Mouse (Mus musculus): ENCODE results near the gene Exph5.

Exph5 gene

DNA sequence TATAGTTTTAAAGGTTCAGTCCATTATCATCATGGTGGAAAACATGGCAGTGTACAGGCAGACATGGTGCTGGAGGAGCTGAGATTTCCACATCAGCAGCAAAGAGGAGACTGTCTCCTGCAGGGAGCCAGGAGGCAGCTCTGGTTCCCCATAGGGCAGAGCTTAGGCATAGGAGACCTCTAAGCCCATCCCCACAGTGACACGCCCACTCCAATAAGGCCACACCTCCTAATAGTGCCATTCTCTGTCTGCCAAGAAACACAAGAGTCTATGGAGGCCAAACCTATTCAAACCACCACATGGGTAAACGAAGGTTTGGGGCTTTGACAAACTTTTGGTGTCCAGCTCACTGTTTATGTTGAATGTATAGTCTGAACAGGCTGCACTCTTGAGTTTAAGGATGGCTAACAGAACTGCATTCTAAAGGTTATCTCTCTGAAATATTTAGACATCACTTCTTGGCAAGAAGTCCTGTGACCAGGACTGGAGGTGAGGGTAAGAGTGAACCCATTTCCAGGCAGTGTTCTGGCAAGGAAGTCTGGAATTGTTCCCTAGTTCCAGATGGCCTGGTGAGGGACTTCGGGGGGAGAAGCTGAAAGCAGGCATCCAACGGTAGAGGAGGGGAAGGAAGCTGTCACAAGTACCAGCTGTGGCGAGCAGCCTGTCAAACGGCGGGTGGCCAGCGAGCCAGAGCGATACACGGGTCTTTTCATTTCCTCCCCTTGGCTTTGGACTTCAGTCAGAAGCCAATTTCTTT lies 19.6 kb downstream of the Exph5 start:
- no peak for DNase-seq (ENCODE audit: low read depth in 2 of 2, low spot score in 2 of 2)

GRCm38 (mm10) chr9:53321683-53322082 lies 20.2 kb downstream of the Exph5 start:
- DNase-seq (ENCODE audit: low read depth in 2 of 2, low spot score in 2 of 2), result no peak

DNA sequence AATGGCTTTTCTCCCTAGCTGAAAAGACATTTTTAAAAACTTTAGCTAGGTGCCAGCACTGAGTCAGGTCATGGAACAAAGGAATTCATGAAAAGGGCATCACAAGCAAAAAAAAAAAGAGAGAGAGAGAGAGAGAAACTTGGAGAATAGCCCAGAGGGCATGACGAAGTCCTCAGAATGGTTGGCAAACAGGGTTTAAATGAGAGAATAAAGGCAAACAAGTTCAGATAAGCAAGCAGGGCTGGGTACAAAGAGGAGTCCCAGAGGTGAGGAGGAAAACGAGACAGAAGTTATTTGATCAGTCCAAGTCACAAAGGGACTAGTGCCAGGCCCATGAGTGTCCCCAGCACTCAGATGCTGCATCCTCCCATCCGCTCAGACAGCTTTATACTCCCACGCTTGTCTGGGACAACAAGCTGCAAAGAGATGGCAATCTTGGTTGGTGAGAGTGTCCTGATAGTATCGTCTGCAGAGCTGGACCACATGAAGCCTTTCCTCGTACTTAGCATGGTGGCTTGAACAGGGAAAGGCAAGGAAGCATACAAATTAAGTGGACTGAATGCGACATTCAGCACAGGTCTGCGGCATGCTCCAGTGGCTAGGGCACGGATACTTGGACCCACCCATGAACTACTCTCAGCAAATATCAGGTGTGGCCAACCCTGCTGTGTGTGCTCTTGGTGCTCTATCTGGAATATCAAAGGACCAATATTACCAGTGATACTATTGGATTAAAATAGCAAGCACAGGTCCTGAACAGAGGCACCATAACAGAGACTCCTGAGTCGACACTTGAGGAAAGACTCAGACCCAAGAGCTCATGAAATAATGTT lies 22.2 kb downstream of the Exph5 start:
- DNase-seq (ENCODE audit: low read depth in 2 of 2, low spot score in 2 of 2), result no peak

GRCm38 (mm10) chr9:53325363-53326090 lies 24.1 kb downstream of the Exph5 start:
- no peak for DNase-seq (ENCODE audit: low read depth in 2 of 2, low spot score in 2 of 2)

- DNase-seq (ENCODE audit: low read depth in 2 of 2, low spot score in 2 of 2), result no peak
Measured at GRCm38 (mm10) chr9:53328203-53328602, 26.7 kb downstream of the Exph5 start.

GRCm38 (mm10) chr9:53329301-53330206 lies 28.1 kb downstream of the Exph5 start:
- no peak for DNase-seq (ENCODE audit: low read depth in 2 of 2, low spot score in 2 of 2)

DNA sequence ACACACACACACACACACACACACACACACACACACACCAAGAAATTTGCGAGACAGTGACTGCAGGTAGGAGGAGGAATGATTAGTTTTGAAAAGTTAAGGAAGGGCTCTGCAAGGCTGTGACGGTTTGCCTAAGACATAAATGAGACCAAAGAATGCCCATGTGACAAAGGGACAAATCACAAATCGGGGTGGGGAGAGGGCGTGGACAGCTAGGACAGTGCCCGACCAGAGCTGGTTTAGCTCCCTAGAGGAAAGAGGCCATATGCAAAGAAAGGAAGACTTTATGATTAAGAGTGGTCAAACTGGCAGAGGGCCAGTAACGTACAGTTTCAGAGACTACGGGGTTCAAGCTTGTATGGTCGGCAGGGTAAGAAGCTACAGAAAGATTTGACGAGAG lies 28.8 kb downstream of the Exph5 start:
- no peak for DNase-seq (ENCODE audit: low read depth in 2 of 2, low spot score in 2 of 2)

- no peak for DNase-seq (ENCODE audit: low read depth in 2 of 2, low spot score in 2 of 2)
Measured at GRCm38 (mm10) chr9:53333436-53333835, 32.0 kb downstream of the Exph5 start.

DNA sequence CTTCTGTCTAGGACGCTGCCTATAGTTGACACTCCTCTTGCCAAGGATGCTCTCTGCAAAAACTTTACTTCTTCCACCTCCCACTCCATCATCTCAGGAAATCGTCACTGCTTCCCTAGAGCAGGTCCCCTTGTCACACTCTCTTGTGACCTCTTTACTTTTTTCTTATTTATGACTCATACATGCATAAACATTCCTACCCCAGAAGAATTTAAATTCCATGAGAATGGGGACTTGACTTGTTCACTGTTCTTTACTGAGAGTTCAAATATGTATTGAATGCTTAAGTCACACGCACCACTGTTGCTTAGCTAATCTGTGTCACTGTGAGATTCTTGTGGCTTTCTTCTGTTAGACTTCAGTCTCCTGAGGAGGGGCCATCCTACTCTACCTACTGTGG lies 33.7 kb downstream of the Exph5 start:
- DNase-seq (ENCODE audit: low read depth in 2 of 2, low spot score in 2 of 2), result no peak

DNA sequence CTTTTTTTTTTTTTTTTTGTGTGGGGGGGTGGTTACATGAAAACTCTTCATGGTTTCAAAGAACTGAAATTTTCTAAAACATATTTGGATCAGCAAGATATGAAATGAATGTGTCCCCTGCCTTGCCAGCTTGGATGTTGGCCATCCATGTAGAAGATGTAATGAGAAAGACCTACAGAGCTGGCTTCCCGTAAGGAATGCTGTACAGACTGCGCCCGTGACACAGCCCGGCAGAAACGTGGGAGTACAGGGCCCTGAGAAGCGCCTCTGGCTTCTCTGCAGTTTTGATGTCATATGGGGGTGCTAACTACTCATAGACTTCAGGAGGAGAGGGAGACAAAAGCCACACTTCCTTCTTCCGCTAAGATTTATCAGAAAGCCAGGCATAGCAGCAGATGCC lies 38.1 kb downstream of the Exph5 start:
- DNase-seq (ENCODE audit: low read depth in 2 of 2, low spot score in 2 of 2), result no peak

- DNase-seq (ENCODE audit: low read depth in 2 of 2, low spot score in 2 of 2), result no peak
Measured at GRCm38 (mm10) chr9:53340328-53340916, 39.0 kb downstream of the Exph5 start.

DNA sequence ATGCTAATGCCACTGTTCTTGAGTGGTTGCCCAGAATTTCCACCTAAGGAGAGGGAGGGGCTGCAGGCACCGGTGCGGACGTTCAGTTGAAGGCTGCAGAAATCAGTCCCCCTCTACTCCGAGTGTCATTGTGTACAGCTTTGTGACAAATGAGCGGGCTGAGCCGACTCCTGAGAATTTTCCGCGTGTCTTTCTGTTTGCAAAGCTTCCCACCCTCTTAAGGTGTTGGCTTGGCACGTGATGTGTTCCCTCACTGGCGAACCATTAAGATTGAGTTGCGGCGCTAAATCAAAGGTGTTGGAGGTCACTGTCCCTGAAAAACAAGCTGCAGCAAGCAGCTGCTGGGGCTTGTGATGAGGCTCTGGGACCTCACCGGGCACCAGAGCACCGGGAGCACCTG lies 39.5 kb downstream of the Exph5 start:
- DNase-seq (ENCODE audit: low read depth in 2 of 2, low spot score in 2 of 2), result no peak

- DNase-seq (ENCODE audit: low read depth in 2 of 2, low spot score in 2 of 2), result no peak
Measured at GRCm38 (mm10) chr9:53341981-53342380, 40.5 kb downstream of the Exph5 start.

GRCm38 (mm10) chr9:53344646-53345432 lies 43.4 kb downstream of the Exph5 start:
- no peak for DNase-seq (ENCODE audit: low read depth in 2 of 2, low spot score in 2 of 2)

DNA sequence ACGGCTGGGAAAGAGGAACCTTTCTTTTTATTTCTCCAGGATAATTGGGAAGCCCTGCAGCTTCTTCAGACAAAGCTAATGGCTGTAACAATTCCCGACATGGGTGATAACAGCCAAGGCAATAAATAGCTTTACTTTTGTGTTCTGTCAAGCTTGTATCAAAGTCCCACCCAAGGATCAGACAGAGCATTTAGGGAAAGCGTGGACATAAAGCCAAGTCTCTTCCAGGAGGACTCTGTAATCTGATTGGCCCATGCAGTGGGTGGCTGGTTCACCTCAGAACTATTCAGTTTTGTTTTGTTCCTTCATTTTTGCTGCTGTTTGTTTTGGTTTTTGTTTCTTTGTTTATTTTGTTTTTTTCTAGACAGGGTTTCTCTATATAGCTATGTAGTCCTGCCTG lies 44.3 kb downstream of the Exph5 start:
- DNase-seq (ENCODE audit: low read depth in 2 of 2, low spot score in 2 of 2), result no peak

- no peak for DNase-seq (ENCODE audit: low read depth in 2 of 2, low spot score in 2 of 2)
Measured at GRCm38 (mm10) chr9:53346402-53346801, 44.9 kb downstream of the Exph5 start.

- no peak for DNase-seq (ENCODE audit: low read depth in 2 of 2, low spot score in 2 of 2)
Measured at GRCm38 (mm10) chr9:53349211-53349610, 47.7 kb downstream of the Exph5 start.

- DNase-seq (ENCODE audit: low read depth in 2 of 2, low spot score in 2 of 2), result no peak
Measured at GRCm38 (mm10) chr9:53350331-53350730, 48.9 kb downstream of the Exph5 start.

GRCm38 (mm10) chr9:53351899-53352298 lies 50.4 kb downstream of the Exph5 start:
- no peak for DNase-seq (ENCODE audit: low read depth in 2 of 2, low spot score in 2 of 2)

DNA sequence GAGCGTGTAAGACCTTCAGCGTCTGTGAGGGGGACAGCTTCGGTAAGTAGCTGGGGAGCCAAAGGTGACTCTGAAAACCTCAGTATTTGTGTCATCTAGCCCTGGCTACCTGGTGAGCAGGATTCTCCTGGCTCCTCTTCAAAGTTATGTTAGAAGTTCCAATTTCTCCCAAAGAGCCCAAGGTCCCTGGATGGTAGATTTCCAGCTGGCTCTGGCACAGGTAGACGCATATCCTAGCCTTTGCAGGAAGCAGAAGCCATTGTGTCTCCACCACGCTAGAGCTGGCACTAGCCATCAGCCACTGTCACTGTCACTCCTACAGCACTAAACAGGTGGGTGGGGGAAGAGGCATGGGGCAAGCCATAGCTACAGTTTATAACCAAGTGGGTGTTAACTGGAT lies 51.7 kb downstream of the Exph5 start:
- no peak for DNase-seq (ENCODE audit: low read depth in 2 of 2, low spot score in 2 of 2)

Measured in CD8-positive naive resting alpha-beta T cell, adult 2 months (primary cell).